Mouse (Mus musculus) hindbrain, embryonic 16.5 days (tissue): Measurements from ENCODE around the gene Mbnl1. TPM values are rescaled to one million over a fixed set of nuclear protein-coding genes. Genes with fewer than 3 reads are reported as not detected.

Experiments used
- ATAC-seq: fragments of 200-750 bp; cut with Nextera tagmentation; 2 replicates; pipeline ENCODE4 v1.8.0; 2017; ENCODE audit warnings: moderate TSS enrichment, moderate library complexity
- H3K27ac ChIP-seq: fragments of 300-500 bp; sonication (generic); 2 replicates; pipeline ENCODE4 v1.5.1; 2014; ENCODE audit warnings: low read depth, mild to moderate bottlenecking, control low read depth, low read length, moderate library complexity
- H3K27me3 ChIP-seq: fragments of 300-500 bp; sonication (generic); replicated peaks from 2 replicates; pipeline ENCODE4 v1.6.1; 2014; ENCODE audit warnings: low read length; ENCODE audit not compliant: control insufficient read depth, insufficient read depth
- H3K36me3 ChIP-seq: fragments of 300-500 bp; sonication (generic); 2 replicates; pipeline ENCODE4 v1.6.1; 2014; ENCODE audit warnings: mild to moderate bottlenecking, low read length, moderate library complexity, mixed read lengths; ENCODE audit not compliant: control insufficient read depth, insufficient read depth
- H3K4me1 ChIP-seq: fragments of 300-500 bp; sonication (generic); 2 replicates; pipeline ENCODE4 v1.6.1; 2014; ENCODE audit warnings: low read depth, low read length; ENCODE audit not compliant: control insufficient read depth, insufficient read depth
- H3K4me2 ChIP-seq: fragments of 300-500 bp; sonication (generic); 2 replicates; pipeline ENCODE4 v1.6.1; 2014; ENCODE audit warnings: mild to moderate bottlenecking, low read length, control low read depth, moderate library complexity
- H3K4me3 ChIP-seq: fragments of 300-500 bp; sonication (generic); 2 replicates; pipeline ENCODE4 v1.5.1; 2014; ENCODE audit warnings: mild to moderate bottlenecking, low read length, control low read depth, moderate library complexity
- H3K9ac ChIP-seq: fragments of 300-500 bp; sonication (generic); 2 replicates; pipeline ENCODE4 v1.6.1; 2014; ENCODE audit warnings: low read depth, mild to moderate bottlenecking, control low read depth, low read length, moderate library complexity
- H3K9me3 ChIP-seq: fragments of 300-500 bp; sonication (generic); 2 replicates; pipeline ENCODE4 v1.6.1; 2014; ENCODE audit warnings: mild to moderate bottlenecking, low read length, moderate library complexity; ENCODE audit not compliant: control insufficient read depth
- WGBS: fragments of 180-500 bp; shearing (Covaris S2); extraction: QIAGEN DNeasy Blood & Tissue Kit; methylation state at CpG from one replicate; pipeline ENCODE4 v1.1.7; 2014; 5-methylcytosine and 5-hydroxymethylcytosine counted together
- polyA plus RNA-seq: library from polyadenylated mRNA; unstranded; fragments of >200 nt; fragmentation: Nextera tagmentation; extraction: Ambion mirVana; gene quantifications from 2 replicates; pipeline ENCODE4 v1.2.1, GENCODE M21; 2015

Gene Mbnl1
- polyA plus RNA-seq, 1 experiment from 2014 or later, result 45.0 TPM

GRCm38 (mm10) chr3:60648293-60648692 lies 175.7 kb downstream of the Mbnl1 start:
- WGBS, result 94% methylated on average over 1 of the region's 1 CpGs
- Histone ChIP-seq H3K36me3 (no peaks in the 10 kb centered on the region), H3K9me3 (no peaks in the 10 kb centered on the region), H3K4me2 (no peak overlapping the region), H3K27me3 (no peaks in the 10 kb centered on the region), H3K9ac (no peak overlapping the region), H3K4me3 (no peak overlapping the region), H3K27ac (no peak overlapping the region), H3K4me1 (no peaks in the 10 kb centered on the region)
- ATAC-seq, result no peak

- no peaks in the 10 kb centered on the region for H3K9me3 ChIP-seq
- H3K4me2 ChIP-seq, result no peak overlapping the region
- H3K27me3 ChIP-seq, result no peaks in the 10 kb centered on the region
- WGBS, result 97% methylated on average over 2 of the region's 2 CpGs
- H3K27ac ChIP-seq, result no peak overlapping the region
- no peaks in the 10 kb centered on the region for H3K36me3 ChIP-seq
- H3K9ac ChIP-seq, result no peak overlapping the region
- ATAC-seq, result no peak
- H3K4me1 ChIP-seq, result no peaks in the 10 kb centered on the region
- H3K4me3 ChIP-seq, result no peak overlapping the region
Observed at GRCm38 (mm10) chr3:60660762-60661161, 188.1 kb downstream of the Mbnl1 start.
